ENCODE assay signal across 8 mouse cellular contexts in genomic region chr19:55315452-55316108, GRCm38 (mm10). TPM values are rescaled to one million over a fixed set of nuclear protein-coding genes. Genes with fewer than 3 reads are reported as not detected.
A peak's percentile ranks its signal among the peaks of the same experiment; 100 is the strongest.
DNase-seq lines count a peak whose midpoint lies in the region; ATAC-seq and TF ChIP-seq lines count a peak whose summit lies in the region.

Gene Zdhhc6, minus strand, starts transcription at chr19:55316032.

- H3K9me3 ChIP-seq in MEL (replicated peaks; ENCODE audit: insufficient read depth, low read length) = no peaks in the 10 kb centered on the region
- H3K9me3 ChIP-seq in forebrain, embryonic 16.5 days (ENCODE audit: control insufficient read depth, low read length) = no peaks in the 10 kb centered on the region
- no peaks in the 10 kb centered on the region for H3K9me3 ChIP-seq in liver, embryonic 14.5 days (ENCODE audit: control insufficient read depth, low read length)
- no peaks in the 10 kb centered on the region for H3K9me3 ChIP-seq in neural tube, embryonic 11.5 days (ENCODE audit: control insufficient read depth, low read length)

- intact Hi-C loops in heart, postnatal 14 days (cut with DNase I) = loop anchor here (5.0 kb wide), 1 partner anchor 218 kb away; no protein-coding TSS in a partner anchor

- peaks cover 0 to 20% of the 10 kb centered on the region in 2 experiments; a peak in 2 of 4 replicates for H3K4me1 ChIP-seq in MEL (ENCODE audit: control insufficient read depth in 1 of 2, insufficient read depth in 2 of 2, low read length in 2 of 2)
- H3K4me1 ChIP-seq in cerebellum, adult 2 months (ENCODE audit: control insufficient read depth, insufficient read depth, low read length) = no peaks in the 10 kb centered on the region; the same call in 1 of the 2 replicates
- H3K4me1 ChIP-seq in forebrain, embryonic 16.5 days (replicated peaks; ENCODE audit: control insufficient read depth, insufficient read depth, low read length) = peaks cover 35% of the 10 kb centered on the region
- peaks cover 8 to 14% of the 10 kb centered on the region in 2 experiments; a peak in 3 of 4 replicates for H3K4me1 ChIP-seq in liver, embryonic 14.5 days (replicated peaks; ENCODE audit: control insufficient read depth in 2 of 2, insufficient read depth in 2 of 2, low read length in 1 of 2)
- peaks cover 7% of the 10 kb centered on the region; the same call in 1 of the 2 replicates for H3K4me1 ChIP-seq in neural tube, embryonic 11.5 days (ENCODE audit: control insufficient read depth, insufficient read depth, low read length)
- no peaks in the 10 kb centered on the region for H3K4me1 ChIP-seq in thymus, adult 2 months (replicated peaks; ENCODE audit: control insufficient read depth, insufficient read depth, low read length)

- H3K4me3 ChIP-seq in MEL (ENCODE audit: control insufficient read depth in 1 of 2, insufficient read depth in 1 of 2, low read depth in 2 of 2, low read length in 2 of 2) = peak within 1 kb of the TSS; percentile 75 to 83
- H3K4me3 ChIP-seq in cerebellum, adult 2 months (replicated peaks; ENCODE audit: insufficient read depth, low read depth, low read length) = peak within 1 kb of the TSS; percentile 98
- H3K4me3 ChIP-seq in forebrain, embryonic 16.5 days (replicated peaks; ENCODE audit: low read length) = peak within 1 kb of the TSS; percentile 82
- H3K4me3 ChIP-seq in liver, embryonic 14.5 days (ENCODE audit: insufficient read depth in 1 of 2, low read depth in 2 of 2, low read length in 2 of 2) = peak within 1 kb of the TSS; percentile 85
- H3K4me3 ChIP-seq in neural tube, embryonic 11.5 days (ENCODE audit: low read depth, low read length) = peak within 1 kb of the TSS; percentile 88
- H3K4me3 ChIP-seq in thymus, adult 2 months (ENCODE audit: control insufficient read depth, insufficient read depth, low read length) = peak within 1 kb of the TSS; percentile 98

- peaks cover 54% of the 10 kb centered on the region for H3K79me2 ChIP-seq in MEL (ENCODE audit: control insufficient read depth, insufficient read depth, low read length, poor library complexity)

- no peak; a peak in 1 of 4 replicates for TF ChIP-seq EP300 in MEL (IDR thresholded peaks at IDR 0.05; ENCODE audit: low read depth in 1 of 2, low read length in 2 of 2)
- TF ChIP-seq EP300 in liver, embryonic 14.5 days (IDR thresholded peaks at IDR 0.05; ENCODE audit: low read depth) = no peak

- TF ChIP-seq POLR2A in MEL (IDR thresholded peaks at IDR 0.05; ENCODE audit: control insufficient read depth in 1 of 2, insufficient read depth in 1 of 2, low read depth in 1 of 2, low read length in 2 of 2, poor library complexity in 1 of 2) = peak; percentile 84 to 94
- peak; percentile 79 for TF ChIP-seq POLR2A in cerebellum, adult 2 months (IDR thresholded peaks at IDR 0.05; ENCODE audit: borderline replicate concordance, insufficient read depth, low read length)
- TF ChIP-seq POLR2A in thymus, adult 2 months (IDR thresholded peaks at IDR 0.05; ENCODE audit: control insufficient read depth, extremely low read depth, insufficient read depth, low read length, poor library complexity) = peak; percentile 78

- TF ChIP-seq CTCF in MEL (IDR thresholded peaks at IDR 0.05 in 2 of 3, conservative IDR thresholded peaks at IDR 0.05 in 1 of 3; ENCODE audit: control insufficient read depth in 1 of 3, insufficient read depth in 1 of 3, low read depth in 2 of 3, low read length in 3 of 3, poor library complexity in 1 of 3, severe bottlenecking in 1 of 3) = no peak
- no peak for TF ChIP-seq CTCF in cerebellum, adult 2 months (IDR thresholded peaks at IDR 0.05; ENCODE audit: borderline replicate concordance, insufficient read depth, low read depth, low read length)
- 0 out of 2 replicates have a peak, but pooled peaks have one; percentile 14 for TF ChIP-seq CTCF in liver, embryonic 14.5 days (IDR thresholded peaks at IDR 0.05; ENCODE audit: low read depth)
- TF ChIP-seq CTCF in thymus, adult 2 months (IDR thresholded peaks at IDR 0.05; ENCODE audit: borderline replicate concordance, control insufficient read depth, extremely low read depth, insufficient read depth, low read length, poor library complexity) = no peak

- no peak for DNase-seq in MEL (ENCODE audit: low read depth, low spot score)
- DNase-seq in cerebellum, adult 2 months = peak; percentile 85 to 92
- DNase-seq in heart, postnatal 14 days = peak; percentile 87 to 91
- DNase-seq in large intestine, adult 2 months (ENCODE audit: low read depth, low spot score) = peak; percentile 40
- peak in 1 of 3 experiments; percentile 28 for DNase-seq in liver, embryonic 14.5 days (ENCODE audit: low read depth in 3 of 3, low spot score in 3 of 3)
- peak; percentile 87 for DNase-seq in neural tube, embryonic 11.5 days (ENCODE audit: low spot score)
- peak; percentile 83 for DNase-seq in thymus, adult 2 months

- no peak for TF ChIP-seq RAD21 in MEL (IDR thresholded peaks at IDR 0.05; ENCODE audit: low read depth, low read length)

- H3K4me2 ChIP-seq in forebrain, embryonic 16.5 days (ENCODE audit: low read length) = peak within 1 kb of the TSS; percentile 89
- peak within 1 kb of the TSS; percentile 83 for H3K4me2 ChIP-seq in liver, embryonic 14.5 days (ENCODE audit: low read depth)
- H3K4me2 ChIP-seq in neural tube, embryonic 11.5 days (ENCODE audit: low read depth) = peak within 1 kb of the TSS; percentile 87

- H3K27me3 ChIP-seq in MEL (ENCODE audit: control insufficient read depth in 1 of 2, insufficient read depth in 2 of 2, low read length in 2 of 2) = no peaks in the 10 kb centered on the region
- no peaks in the 10 kb centered on the region for H3K27me3 ChIP-seq in cerebellum, adult 2 months (ENCODE audit: control insufficient read depth, insufficient read depth, low read length)
- H3K27me3 ChIP-seq in forebrain, embryonic 16.5 days (replicated peaks; ENCODE audit: control insufficient read depth, insufficient read depth, low read length) = no peaks in the 10 kb centered on the region
- H3K27me3 ChIP-seq in liver, embryonic 14.5 days (ENCODE audit: control insufficient read depth, insufficient read depth, low read length) = no peaks in the 10 kb centered on the region
- H3K27me3 ChIP-seq in neural tube, embryonic 11.5 days (ENCODE audit: control insufficient read depth, insufficient read depth, low read length) = no peaks in the 10 kb centered on the region
- H3K27me3 ChIP-seq in thymus, adult 2 months (ENCODE audit: control insufficient read depth, insufficient read depth, low read length) = no peaks in the 10 kb centered on the region

- under 1% methylated on average over 60 of the region's 60 CpGs for WGBS in cerebellum, adult 2 months
- under 1% methylated on average over 60 of the region's 60 CpGs for WGBS in forebrain, embryonic 16.5 days
- under 1% methylated on average over 60 of the region's 60 CpGs for WGBS in large intestine, adult 2 months
- under 1% methylated on average over 60 of the region's 60 CpGs for WGBS in liver, embryonic 14.5 days (ENCODE audit: insufficient replicate concordance)
- under 1% methylated on average over 60 of the region's 60 CpGs for WGBS in neural tube, embryonic 11.5 days
- WGBS in thymus, adult 2 months = under 1% methylated on average over 60 of the region's 60 CpGs

- H3K36me3 ChIP-seq in MEL (ENCODE audit: control insufficient read depth in 1 of 2, insufficient read depth in 2 of 2, low read length in 2 of 2) = peaks cover 0 to 37% of the 10 kb centered on the region in 2 experiments; a peak in 2 of 4 replicates
- H3K36me3 ChIP-seq in forebrain, embryonic 16.5 days (ENCODE audit: control insufficient read depth, insufficient read depth) = peaks cover 3% of the 10 kb centered on the region; the same call in 1 of the 2 replicates
- peaks cover 14% of the 10 kb centered on the region for H3K36me3 ChIP-seq in liver, embryonic 14.5 days (replicated peaks; ENCODE audit: control insufficient read depth, insufficient read depth, low read depth)
- peaks cover under 1% of the 10 kb centered on the region; the same call in 1 of the 2 replicates for H3K36me3 ChIP-seq in neural tube, embryonic 11.5 days (ENCODE audit: control insufficient read depth, insufficient read depth, low read length)
- peaks cover 11% of the 10 kb centered on the region for H3K36me3 ChIP-seq in thymus, adult 2 months (ENCODE audit: control insufficient read depth, insufficient read depth, low read length)

- peak; percentile 88 for ATAC-seq in forebrain, embryonic 16.5 days
- ATAC-seq in liver, embryonic 14.5 days (ENCODE audit: insufficient read depth) = peak; percentile 79
- peak; percentile 70 for ATAC-seq in neural tube, embryonic 11.5 days (ENCODE audit: insufficient read depth, low FRiP score, low TSS enrichment)

- peak within 1 kb of the TSS; percentile 97 for H3K9ac ChIP-seq in MEL (ENCODE audit: control insufficient read depth, low read depth, low read length, poor library complexity, severe bottlenecking)
- H3K9ac ChIP-seq in forebrain, embryonic 16.5 days (replicated peaks; ENCODE audit: low read depth, low read length) = peak within 1 kb of the TSS; percentile 84
- H3K9ac ChIP-seq in liver, embryonic 14.5 days (replicated peaks) = peak within 1 kb of the TSS; percentile 82
- peak within 1 kb of the TSS; percentile 80 for H3K9ac ChIP-seq in neural tube, embryonic 11.5 days (ENCODE audit: low read length)

- H3K27ac ChIP-seq in MEL (ENCODE audit: control insufficient read depth, low read depth, low read length) = peak within 1 kb of the TSS; percentile 88
- H3K27ac ChIP-seq in cerebellum, adult 2 months (ENCODE audit: insufficient read depth, low read length) = peak within 1 kb of the TSS; percentile 82
- peak within 1 kb of the TSS; percentile 83 for H3K27ac ChIP-seq in forebrain, embryonic 16.5 days (ENCODE audit: low read length)
- H3K27ac ChIP-seq in liver, embryonic 14.5 days = peak within 1 kb of the TSS; percentile 74
- H3K27ac ChIP-seq in neural tube, embryonic 11.5 days (ENCODE audit: low read depth, low read length) = peak within 1 kb of the TSS; percentile 70
- H3K27ac ChIP-seq in thymus, adult 2 months (ENCODE audit: control insufficient read depth, insufficient read depth, low read length) = peak within 1 kb of the TSS; percentile 69

TF ChIP-seq in MEL, 35 proteins besides CTCF, POLR2A, EP300 and RAD21 (continues in another document):
- TF ChIP-seq SMC3 (IDR thresholded peaks at IDR 0.05; ENCODE audit: low read depth, low read length) (no peak), MAFK (IDR thresholded peaks at IDR 0.05; ENCODE audit: borderline replicate concordance, low read depth, low read length) (no peak)

RNA-seq across cellular contexts. Expression of gene Zdhhc6, which starts in this region (rescaled TPM):
- 101 and 109 TPM in 2 replicates for total RNA-seq in MEL (2012; rRNA removed)
- polyA plus RNA-seq in MEL (2012; ENCODE audit: insufficient read depth in 1 of 2, insufficient read length in 2 of 2, low read depth in 1 of 2, low replicate concordance in 2 of 2, missing spikeins in 1 of 2) = 100 to 1,000 TPM in 1 of 2 experiments, 10 to 100 TPM in 1; 95.6 to 114 TPM
- polyA plus RNA-seq in cerebellum, adult 2 months (2012; rRNA removed) = 26.4 and 27.0 TPM in 2 replicates
- polyA plus RNA-seq in forebrain, embryonic 16.5 days (2015; fragmentation: Nextera tagmentation; extraction: Ambion mirVana) = 69.8 and 70.4 TPM in 2 replicates
- total RNA-seq in heart, postnatal 14 days (2021) = 10 to 100 TPM; 18.8 to 20.4 TPM
- 14.7 and 15.4 TPM in 2 replicates for polyA plus RNA-seq in large intestine, adult 2 months (2012; rRNA removed)
- 10.6 and 14.2 TPM in 2 replicates for polyA plus RNA-seq in liver, embryonic 14.5 days (2012; rRNA removed)
- polyA plus RNA-seq in liver, embryonic 14.5 days (2014; fragmentation: Nextera tagmentation; extraction: Ambion mirVana) = 51.3 and 51.7 TPM in 2 replicates
- polyA plus RNA-seq in neural tube, embryonic 11.5 days (2014; fragmentation: Nextera tagmentation; extraction: Ambion mirVana) = 104 and 105 TPM in 2 replicates
- 11.4 and 14.2 TPM in 2 replicates for polyA plus RNA-seq in thymus, adult 2 months (2012; rRNA removed)
